Mouse (Mus musculus) midbrain, embryonic 13.5 days (tissue): ENCODE data around the gene Cstf2t. TPM values are rescaled to one million over a fixed set of nuclear protein-coding genes. Genes with fewer than 3 reads are reported as not detected.

Experiments
- ATAC-seq: fragments of 200-750 bp; cut with Nextera tagmentation; 2 replicates; pipeline ENCODE4 v1.8.0; 2017; ENCODE audit warnings: mild to moderate bottlenecking, moderate TSS enrichment, moderate library complexity
- H3K27ac ChIP-seq: fragments of 300-500 bp; sonication (generic); 2 replicates; pipeline ENCODE4 v1.5.1; 2015; ENCODE audit warnings: inconsistent platforms, mild to moderate bottlenecking, moderate library complexity
- H3K27me3 ChIP-seq: fragments of 300-500 bp; sonication (generic); 2 replicates; pipeline ENCODE4 v1.6.1; 2015; ENCODE audit warnings: mild to moderate bottlenecking, inconsistent platforms
- H3K36me3 ChIP-seq: fragments of 300-500 bp; sonication (generic); 2 replicates; pipeline ENCODE4 v1.6.1; 2015; ENCODE audit warnings: mild to moderate bottlenecking, inconsistent platforms
- H3K4me1 ChIP-seq: fragments of 300-500 bp; sonication (generic); replicated peaks from 2 replicates; pipeline ENCODE4 v1.6.1; 2015; ENCODE audit warnings: inconsistent platforms
- H3K4me2 ChIP-seq: fragments of 300-500 bp; sonication (generic); replicated peaks from 2 replicates; pipeline ENCODE4 v1.6.1; 2015; ENCODE audit warnings: moderate library complexity, mild to moderate bottlenecking, inconsistent platforms
- H3K4me3 ChIP-seq: fragments of 300-500 bp; sonication (generic); replicated peaks from 2 replicates; pipeline ENCODE4 v1.5.1; 2015; ENCODE audit warnings: mild to moderate bottlenecking, inconsistent platforms
- H3K9ac ChIP-seq: fragments of 300-500 bp; sonication (generic); replicated peaks from 2 replicates; pipeline ENCODE4 v1.6.1; 2015; ENCODE audit warnings: mild to moderate bottlenecking, inconsistent platforms
- H3K9me3 ChIP-seq: fragments of 300-500 bp; sonication (generic); 2 replicates; pipeline ENCODE4 v1.6.1; 2016; ENCODE audit warnings: mild to moderate bottlenecking, inconsistent platforms
- WGBS: fragments of 180-500 bp; shearing (Covaris S2); methylation state at CpG from one replicate; pipeline ENCODE4 v1.1.7; 2015; 5-methylcytosine and 5-hydroxymethylcytosine counted together
- polyA plus RNA-seq: library from polyadenylated mRNA; unstranded; fragments of >200 nt; fragmentation: Nextera tagmentation; extraction: Ambion mirVana; gene quantifications from 2 replicates; pipeline ENCODE4 v1.2.1, GENCODE M21; 2015

Cstf2t gene
- 79.6 and 79.7 TPM in 2 replicates for polyA plus RNA-seq

DNA sequence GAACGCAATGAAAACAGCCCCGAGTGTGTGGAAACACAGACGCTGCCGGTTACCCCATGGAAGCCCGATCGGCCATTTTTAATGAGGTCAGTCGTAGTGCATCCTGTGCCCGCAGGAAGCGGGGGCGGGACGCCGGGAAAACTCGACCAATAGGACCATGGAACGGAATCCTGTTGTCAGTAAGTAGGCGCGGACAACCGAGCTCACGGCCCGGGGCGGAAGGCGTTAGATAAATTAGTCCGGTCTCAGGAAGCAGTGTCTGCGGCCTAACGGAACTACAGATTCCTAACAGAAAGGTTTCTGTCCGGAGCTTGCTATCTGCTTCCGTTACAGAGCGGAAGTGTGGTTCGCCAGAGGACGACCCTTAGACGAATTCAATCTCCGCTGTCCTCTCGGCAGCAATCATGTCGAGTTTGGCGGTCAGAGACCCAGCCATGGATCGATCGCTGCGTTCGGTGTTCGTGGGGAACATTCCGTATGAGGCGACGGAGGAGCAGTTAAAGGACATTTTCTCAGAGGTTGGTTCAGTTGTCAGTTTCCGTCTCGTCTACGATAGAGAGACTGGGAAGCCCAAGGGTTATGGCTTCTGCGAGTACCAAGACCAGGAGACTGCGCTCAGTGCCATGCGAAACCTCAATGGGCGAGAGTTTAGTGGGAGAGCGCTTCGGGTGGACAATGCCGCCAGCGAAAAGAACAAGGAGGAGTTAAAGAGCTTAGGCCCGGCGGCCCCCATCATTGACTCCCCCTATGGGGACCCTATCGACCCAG is at the start of gene Cstf2t:
Cstf2t (plus strand) TSS at position 176 of the 768 bp plus-strand sequence.
- peak within 1 kb of the TSS; percentile 80 for H3K4me3 ChIP-seq
- WGBS = 2% methylated on average over 56 of the region's 56 CpGs
- peak; percentile 99 for ATAC-seq

DNA sequence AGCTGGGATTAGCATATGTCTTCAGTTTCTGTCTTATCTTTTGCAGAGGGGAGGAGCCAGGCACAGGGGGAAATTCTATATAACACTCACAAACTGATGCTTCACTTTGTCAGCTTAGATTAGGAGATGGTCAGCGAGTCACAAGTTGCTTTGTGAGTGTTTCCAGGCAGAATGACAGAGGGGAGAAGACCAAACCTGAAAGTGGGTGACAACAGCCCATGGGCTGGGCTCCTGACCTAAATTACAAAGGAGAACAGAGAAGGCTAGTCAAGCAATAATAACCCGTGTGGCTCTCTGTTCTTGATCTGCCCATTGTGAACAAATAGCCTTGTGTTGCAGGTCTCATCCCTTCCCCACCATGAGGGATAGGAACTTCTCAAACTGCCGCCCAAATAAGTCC is 43.7 kb upstream of the Cstf2t start:
- no peak for ATAC-seq

More for the DNA sequence above, at the start of gene Cstf2t:
- Histone ChIP-seq H3K4me1 (peaks cover 25% of the 10 kb centered on the region), H3K27me3 (no peaks in the 10 kb centered on the region; the same call in 1 of the 2 replicates), H3K4me2 (peak within 1 kb of the TSS; percentile 91), H3K36me3 (peaks cover 32% of the 10 kb centered on the region), H3K27ac (peak within 1 kb of the TSS; percentile 83), H3K9ac (peak within 1 kb of the TSS; percentile 82), H3K9me3 (no peaks in the 10 kb centered on the region)

DNA sequence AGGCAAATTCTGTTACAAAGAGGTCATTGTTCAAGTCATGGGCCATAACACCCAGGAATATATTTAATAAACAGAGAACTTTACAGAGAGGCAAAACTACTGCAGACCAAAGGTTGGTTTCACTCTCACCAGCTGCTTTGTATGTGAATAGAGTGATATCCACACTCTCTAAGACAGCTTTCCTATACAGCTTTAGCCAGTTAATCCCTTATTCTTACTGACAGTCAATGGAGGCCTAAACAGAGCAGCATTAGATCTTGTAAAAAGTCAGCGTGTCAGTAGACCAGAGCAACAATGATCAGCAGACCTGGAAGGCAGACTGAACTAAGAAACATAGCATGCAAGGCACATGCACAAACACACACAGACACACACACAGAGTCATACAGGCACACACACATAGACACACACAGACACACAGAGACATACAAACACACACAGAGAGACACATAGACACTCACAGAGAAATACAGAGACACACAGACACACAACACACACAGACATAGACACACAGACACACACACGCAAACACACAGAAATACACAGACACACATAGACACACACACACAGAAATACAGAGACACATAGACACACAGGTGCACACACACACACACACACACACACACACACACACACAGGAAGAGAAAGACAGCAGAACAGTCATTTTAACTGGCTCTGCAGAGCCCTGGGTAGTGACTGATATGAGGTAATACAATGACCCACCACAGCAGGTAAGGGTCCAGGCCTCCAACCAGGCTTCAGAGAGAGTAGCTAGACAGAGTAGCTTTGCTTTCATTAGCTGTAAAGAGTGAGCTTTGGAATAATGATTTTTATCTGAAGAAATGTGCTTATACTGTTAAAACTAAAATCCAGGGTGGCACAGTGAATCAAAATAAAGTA is 41.4 kb upstream of the Cstf2t start:
- ATAC-seq = peak; percentile 73; the same call in 1 of the 2 replicates
- 56% methylated on average over 2 of the region's 2 CpGs for whole genome bisulfite sequencing
- no peaks in the 10 kb centered on the region for H3K9me3 ChIP-seq
- no peak overlapping the region for H3K4me2 ChIP-seq
- peaks cover 10% of the 10 kb centered on the region for H3K4me1 ChIP-seq
- no peaks in the 10 kb centered on the region for H3K27me3 ChIP-seq
- no peak overlapping the region for H3K9ac ChIP-seq
- H3K36me3 ChIP-seq = no peaks in the 10 kb centered on the region
- no peak overlapping the region for H3K27ac ChIP-seq
- no peak overlapping the region for H3K4me3 ChIP-seq

More for the DNA sequence above, 43.7 kb upstream of the Cstf2t start:
- no peak overlapping the region for H3K27ac ChIP-seq
- no peaks in the 10 kb centered on the region for H3K36me3 ChIP-seq
- H3K4me1 ChIP-seq = peaks cover 10% of the 10 kb centered on the region
- H3K4me3 ChIP-seq = no peak overlapping the region
- H3K9ac ChIP-seq = no peak overlapping the region
- WGBS = 68% methylated on average over 3 of the region's 3 CpGs
- no peaks in the 10 kb centered on the region for H3K27me3 ChIP-seq
- H3K9me3 ChIP-seq = no peaks in the 10 kb centered on the region
- no peak overlapping the region for H3K4me2 ChIP-seq

DNA sequence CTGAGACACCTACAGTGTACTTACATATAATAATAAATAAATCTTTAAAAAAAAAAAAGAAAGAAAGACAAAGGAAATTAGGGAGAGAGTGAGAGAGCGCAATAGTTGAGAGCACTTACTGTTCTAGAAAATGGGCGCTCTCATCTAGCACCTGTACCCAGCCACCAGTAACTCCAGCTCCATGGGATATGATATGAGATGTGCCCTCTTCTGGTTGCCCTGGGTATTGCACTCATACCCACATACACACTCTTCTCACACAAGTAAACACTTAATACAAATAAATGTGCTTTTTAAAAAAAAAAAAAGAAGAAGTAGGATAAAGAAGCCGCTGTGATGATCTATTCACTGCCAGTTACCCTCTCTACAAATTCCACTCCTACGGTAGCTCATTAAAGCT is 36.0 kb upstream of the Cstf2t start:
- no peaks in the 10 kb centered on the region for H3K4me1 ChIP-seq
- WGBS = 97% methylated on average over 4 of the region's 4 CpGs
- no peak for ATAC-seq

DNA sequence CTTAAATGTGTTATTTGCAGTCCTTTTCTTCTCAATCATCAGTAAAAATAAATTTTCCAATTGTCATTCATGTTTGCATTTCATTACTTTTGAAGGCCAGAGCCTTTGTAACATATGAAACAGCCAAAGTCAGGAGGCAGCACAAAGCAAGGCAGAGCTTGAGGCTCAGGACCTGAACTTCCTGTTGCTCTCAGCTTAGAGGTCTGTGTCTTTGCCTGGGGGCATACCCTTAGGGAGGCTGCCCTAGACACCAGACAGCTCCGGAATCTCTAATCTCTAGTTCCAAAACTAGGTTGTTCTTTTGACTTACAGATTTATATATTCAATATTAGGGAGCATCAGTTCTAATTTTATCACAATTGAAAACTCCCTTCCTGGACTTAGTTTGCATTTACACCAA is 17.9 kb upstream of the Cstf2t start:
- Histone ChIP-seq H3K27ac (no peak overlapping the region), H3K9me3 (no peaks in the 10 kb centered on the region), H3K27me3 (no peaks in the 10 kb centered on the region; the same call in 1 of the 2 replicates), H3K4me2 (no peak overlapping the region), H3K4me1 (no peaks in the 10 kb centered on the region), H3K9ac (no peak overlapping the region), H3K4me3 (no peak overlapping the region), H3K36me3 (no peaks in the 10 kb centered on the region)
- no peak for ATAC-seq
- WGBS = 69% methylated on average over 1 of the region's 1 CpGs

More for the DNA sequence above, 36.0 kb upstream of the Cstf2t start:
- Histone ChIP-seq H3K9me3 (no peaks in the 10 kb centered on the region), H3K4me2 (no peak overlapping the region), H3K4me3 (no peak overlapping the region), H3K27me3 (no peaks in the 10 kb centered on the region), H3K36me3 (no peaks in the 10 kb centered on the region), H3K27ac (no peak overlapping the region), H3K9ac (no peak overlapping the region)

DNA sequence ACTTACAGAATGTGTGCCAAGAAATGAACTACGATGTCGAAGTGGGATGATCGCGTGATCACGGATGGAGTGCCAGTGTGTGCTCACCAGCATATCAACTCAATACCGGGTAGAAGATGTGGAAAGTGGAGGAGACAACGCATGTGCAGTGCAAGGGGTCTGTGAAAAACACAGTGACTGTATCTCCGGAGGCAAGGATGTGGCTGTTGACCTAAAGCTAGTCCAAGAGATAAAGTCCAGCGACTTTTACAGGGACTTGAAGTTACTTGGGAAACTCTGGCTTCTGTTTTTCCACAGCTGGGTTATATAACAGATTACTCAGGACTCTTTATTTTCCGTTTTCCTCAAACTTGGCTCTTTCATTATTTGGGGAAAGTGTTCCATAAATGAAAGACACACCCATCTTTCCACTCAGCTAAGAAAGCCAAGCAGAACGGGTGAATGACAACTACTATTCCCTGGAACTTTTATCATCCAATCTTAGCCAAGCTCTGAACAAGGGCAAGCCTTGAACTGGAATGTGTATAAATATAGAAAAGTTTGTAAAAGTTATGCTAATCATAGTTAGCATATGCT is 17.3 kb upstream of the Cstf2t start:
- Histone ChIP-seq H3K9me3 (no peaks in the 10 kb centered on the region), H3K27ac (no peak overlapping the region), H3K9ac (no peak overlapping the region), H3K4me1 (no peaks in the 10 kb centered on the region), H3K4me2 (no peak overlapping the region), H3K36me3 (no peaks in the 10 kb centered on the region), H3K27me3 (no peaks in the 10 kb centered on the region; the same call in 1 of the 2 replicates), H3K4me3 (no peak overlapping the region)
- 88% methylated on average over 11 of the region's 11 CpGs for WGBS
- ATAC-seq = no peak

DNA sequence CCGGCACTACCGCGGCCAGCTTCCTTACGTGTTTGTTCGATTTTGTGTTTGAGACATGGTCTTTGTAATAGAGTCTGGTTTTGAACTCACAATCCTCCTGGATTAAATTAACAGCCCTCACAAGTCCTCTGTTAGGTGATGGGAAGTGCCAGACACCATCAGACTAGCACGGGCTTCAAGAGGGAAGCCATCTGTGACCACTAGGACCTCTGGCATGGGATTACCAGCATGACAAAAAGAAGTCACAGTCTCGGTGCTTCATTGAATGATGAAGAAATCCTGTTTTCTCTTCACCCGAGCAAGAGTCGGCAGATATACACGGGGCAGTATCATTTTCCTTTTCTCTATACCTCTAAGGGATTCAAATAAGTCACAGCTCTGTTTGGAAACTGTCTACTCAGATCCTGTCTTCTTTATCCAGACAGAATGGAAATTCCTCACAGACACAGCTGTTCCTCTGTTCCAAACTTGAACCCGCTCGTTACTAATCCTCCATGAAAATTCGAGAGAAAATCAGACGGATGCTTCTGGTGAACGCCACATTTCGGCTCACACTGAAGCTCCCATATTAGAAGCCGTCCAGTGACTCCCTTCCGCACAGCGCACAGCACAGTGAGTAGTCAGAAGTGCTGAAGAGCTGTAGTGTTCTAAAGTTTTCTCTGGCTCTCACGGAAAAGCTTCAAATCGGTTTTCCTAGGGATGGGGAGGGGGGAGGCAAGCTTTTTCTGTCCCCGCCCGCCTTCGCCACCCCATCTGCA is 8.5 kb upstream of the Cstf2t start:
- Histone ChIP-seq H3K36me3 (no peaks in the 10 kb centered on the region), H3K27ac (peak overlapping the region; percentile 45), H3K4me1 (peaks cover 16% of the 10 kb centered on the region), H3K9ac (0 out of 2 replicates have a peak overlapping the region, but pooled peaks have one; percentile 10), H3K27me3 (peaks cover 6% of the 10 kb centered on the region), H3K4me2 (peak overlapping the region; percentile 41), H3K4me3 (peak overlapping the region; percentile 11; the same call in 1 of the 2 replicates), H3K9me3 (no peaks in the 10 kb centered on the region)
- peak; percentile 87 for ATAC-seq
- 21% methylated on average over 24 of the region's 24 CpGs for WGBS

DNA sequence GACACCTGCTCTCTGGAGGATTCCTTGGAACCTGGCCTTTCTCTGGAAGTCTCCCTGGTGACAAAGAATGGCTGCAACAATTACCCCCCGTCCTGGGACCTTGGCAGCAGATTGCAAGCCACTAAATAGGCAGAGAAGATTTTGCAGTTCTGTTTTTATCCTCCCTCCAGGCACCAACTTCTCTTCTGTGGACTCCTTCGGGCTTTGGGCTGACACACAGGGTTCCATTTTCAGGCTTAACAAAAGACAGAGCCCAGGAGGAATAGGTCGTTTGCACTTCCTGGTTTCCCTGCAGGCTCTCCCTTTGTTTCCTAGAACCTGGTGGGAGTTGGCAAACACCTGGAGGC is 7.9 kb upstream of the Cstf2t start:
- Histone ChIP-seq H3K4me3 (peak overlapping the region; percentile 11; the same call in 1 of the 2 replicates), H3K9me3 (no peaks in the 10 kb centered on the region), H3K27me3 (peaks cover 6% of the 10 kb centered on the region), H3K36me3 (no peaks in the 10 kb centered on the region), H3K4me1 (peaks cover 16% of the 10 kb centered on the region), H3K27ac (peak overlapping the region; percentile 45), H3K9ac (0 out of 2 replicates have a peak overlapping the region, but pooled peaks have one; percentile 10), H3K4me2 (peak overlapping the region; percentile 41)
- peak; percentile 64 for ATAC-seq
- 4% methylated on average over 3 of the region's 3 CpGs for WGBS

DNA sequence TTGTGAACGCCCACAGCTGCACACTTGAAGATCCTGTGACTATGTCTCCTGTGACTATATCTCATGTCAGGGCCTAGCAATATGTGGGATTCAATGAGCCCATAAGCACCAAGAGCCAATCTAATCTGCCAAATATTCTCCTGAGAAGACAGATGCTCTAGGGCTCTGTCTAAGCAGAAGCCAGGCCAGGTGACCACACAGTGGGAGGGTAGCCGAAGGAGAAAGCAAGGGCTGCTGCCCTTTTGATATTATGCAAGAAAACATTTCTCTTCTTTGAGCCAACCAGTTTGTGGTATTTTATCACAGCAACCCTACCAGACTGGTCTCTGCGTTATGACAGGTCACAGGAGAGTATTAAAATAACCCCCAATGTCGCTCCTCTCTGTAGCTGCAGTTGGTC is 6.5 kb upstream of the Cstf2t start:
- Histone ChIP-seq H3K9ac (no peak overlapping the region), H3K36me3 (no peaks in the 10 kb centered on the region), H3K4me3 (no peak overlapping the region), H3K9me3 (no peaks in the 10 kb centered on the region), H3K4me2 (no peak overlapping the region), H3K4me1 (peaks cover 16% of the 10 kb centered on the region), H3K27me3 (peaks cover 6% of the 10 kb centered on the region), H3K27ac (no peak overlapping the region)
- ATAC-seq = no peak
- WGBS = 73% methylated on average over 4 of the region's 4 CpGs

DNA sequence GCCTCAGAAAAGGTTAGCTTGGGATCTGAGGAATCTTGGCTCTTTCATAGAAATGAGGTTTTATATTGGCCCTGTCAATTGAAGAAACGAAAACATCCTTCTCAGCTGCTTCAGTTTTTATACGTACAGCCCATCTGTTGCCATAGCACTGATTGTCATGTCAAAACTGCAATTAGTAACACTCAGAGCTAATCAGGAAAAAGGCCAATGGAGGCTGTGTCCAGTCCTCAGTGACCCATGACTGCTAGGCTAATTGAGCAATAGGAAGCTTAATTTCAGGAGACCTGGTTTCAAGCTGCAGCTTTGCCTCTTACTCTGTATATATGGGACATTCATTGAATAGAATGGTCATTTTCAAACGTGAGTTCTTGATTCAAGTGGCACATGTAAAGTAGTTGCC is 4.4 kb upstream of the Cstf2t start:
- H3K27ac ChIP-seq = no peak overlapping the region
- H3K4me1 ChIP-seq = peaks cover 17% of the 10 kb centered on the region
- no peak overlapping the region for H3K4me3 ChIP-seq
- no peaks in the 10 kb centered on the region for H3K36me3 ChIP-seq
- H3K9ac ChIP-seq = no peak overlapping the region
- H3K4me2 ChIP-seq = no peak overlapping the region
- WGBS = 53% methylated on average over 3 of the region's 3 CpGs
- peaks cover 3% of the 10 kb centered on the region for H3K27me3 ChIP-seq
- no peaks in the 10 kb centered on the region for H3K9me3 ChIP-seq
- no peak for ATAC-seq

DNA sequence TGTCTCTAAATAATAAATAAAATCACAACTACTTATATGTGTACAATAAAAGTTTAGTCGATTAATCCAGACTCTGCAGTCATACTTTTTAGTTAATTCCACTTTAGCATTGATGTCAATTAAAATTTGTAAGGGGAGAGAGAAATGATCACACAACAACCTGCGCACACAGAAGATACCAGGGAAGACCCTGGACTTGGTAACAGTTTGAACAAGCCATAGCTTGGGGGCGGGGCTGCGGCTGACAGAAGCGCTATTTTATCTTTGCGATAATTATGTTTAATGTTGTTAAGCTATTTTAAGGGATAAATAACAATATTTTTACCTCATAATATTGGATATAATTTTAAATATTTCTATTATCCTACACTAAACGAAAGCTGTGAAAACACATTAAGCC is 411 bp upstream of the Cstf2t start:
- WGBS = 16% methylated on average over 7 of the region's 7 CpGs
- Histone ChIP-seq H3K4me1 (peaks cover 25% of the 10 kb centered on the region), H3K27ac (peak overlapping the region; percentile 76), H3K9me3 (no peaks in the 10 kb centered on the region), H3K4me2 (peak overlapping the region; percentile 91), H3K27me3 (no peaks in the 10 kb centered on the region; the same call in 1 of the 2 replicates), H3K36me3 (peaks cover 31% of the 10 kb centered on the region), H3K9ac (peak overlapping the region; percentile 60), H3K4me3 (peak overlapping the region; percentile 80)
- peak; percentile 74 for ATAC-seq
